Mouse (Mus musculus) T-cell, adult 2 months (primary cell): ENCODE results near the gene Ppp2r5c.

Experiments used
- DNase-seq: peaks from one replicate; pipeline ENCODE4 v3.0.0; 2022; ENCODE audit warnings: low spot score

Gene Ppp2r5c

GRCm38 (mm10) chr12:110446290-110447170 lies at the start of gene Ppp2r5c:
TSS of gene Ppp2r5c (plus strand) at chr12:110447120.
- peak; percentile 93 for DNase-seq

- DNase-seq: peak; percentile 54
Observed at GRCm38 (mm10) chr12:110398351-110398750, 48.6 kb upstream of the Ppp2r5c start.

GRCm38 (mm10) chr12:110399161-110399560 lies 47.8 kb upstream of the Ppp2r5c start:
- DNase-seq: no peak

GRCm38 (mm10) chr12:110400936-110401335 lies 46.0 kb upstream of the Ppp2r5c start:
- no peak for DNase-seq

- DNase-seq: no peak
Observed at GRCm38 (mm10) chr12:110401871-110402270, 45.0 kb upstream of the Ppp2r5c start.

- peak; percentile 24 for DNase-seq
Observed at GRCm38 (mm10) chr12:110416244-110416643, 30.7 kb upstream of the Ppp2r5c start.

GRCm38 (mm10) chr12:110417023-110417986 lies 29.6 kb upstream of the Ppp2r5c start:
- DNase-seq: no peak

GRCm38 (mm10) chr12:110417987-110418734 lies 28.8 kb upstream of the Ppp2r5c start:
- DNase-seq: no peak

GRCm38 (mm10) chr12:110418735-110419350 lies 28.1 kb upstream of the Ppp2r5c start:
- DNase-seq: peak; percentile 28

GRCm38 (mm10) chr12:110419879-110420278 lies 27.0 kb upstream of the Ppp2r5c start:
- DNase-seq: no peak

GRCm38 (mm10) chr12:110421361-110421760 lies 25.6 kb upstream of the Ppp2r5c start:
- no peak for DNase-seq

GRCm38 (mm10) chr12:110424008-110424704 lies 22.8 kb upstream of the Ppp2r5c start:
- no peak for DNase-seq

- DNase-seq: no peak
Observed at GRCm38 (mm10) chr12:110426417-110427010, 20.4 kb upstream of the Ppp2r5c start.

GRCm38 (mm10) chr12:110429340-110429973 lies 17.5 kb upstream of the Ppp2r5c start:
- DNase-seq: no peak

- DNase-seq: no peak
Observed at GRCm38 (mm10) chr12:110429990-110430389, 16.9 kb upstream of the Ppp2r5c start.

- DNase-seq: no peak
Observed at GRCm38 (mm10) chr12:110431805-110432204, 15.1 kb upstream of the Ppp2r5c start.

- no peak for DNase-seq
Observed at GRCm38 (mm10) chr12:110436638-110437366, 10.1 kb upstream of the Ppp2r5c start.

GRCm38 (mm10) chr12:110437367-110437703 lies 9.6 kb upstream of the Ppp2r5c start:
- DNase-seq: no peak

GRCm38 (mm10) chr12:110438367-110438973 lies 8.4 kb upstream of the Ppp2r5c start:
- DNase-seq: no peak
